Mouse (Mus musculus) lung, adult 2 months (tissue): Measurements from ENCODE around the gene Hkdc1. TPM values are rescaled to one million over a fixed set of nuclear protein-coding genes. Genes with fewer than 3 reads are reported as not detected.

ENCODE experiments used
- DNase-seq: peaks from one replicate; pipeline ENCODE4 v3.0.0; 2022
- H3K4me1 ChIP-seq: fragments of 200-500 bp; 2 replicates; pipeline ENCODE4 v1.6.1; 2011; ENCODE audit warnings: low read length; ENCODE audit not compliant: control insufficient read depth, insufficient read depth
- H3K4me3 ChIP-seq: fragments of 200-500 bp; replicated peaks from 2 replicates; pipeline ENCODE3; 2011; ENCODE audit warnings: low read depth, mild to moderate bottlenecking, control low read depth, low read length; ENCODE audit errors: extremely low read depth
- CTCF ChIP-seq: fragments of 200-500 bp; IDR thresholded peaks from 2 replicates; pipeline ENCODE4 v1.5.1; 2011; ENCODE audit warnings: mild to moderate bottlenecking, low read length, control low read depth; ENCODE audit not compliant: insufficient read depth
- POLR2A ChIP-seq: fragments of 200-500 bp; IDR thresholded peaks from 2 replicates; pipeline ENCODE4 v1.6.1; 2011; ENCODE audit warnings: low read depth, mild to moderate bottlenecking, control low read depth, low read length, borderline replicate concordance; ENCODE audit errors: extremely low read depth
- WGBS: fragments of 180-500 bp; shearing (Covaris S2); methylation state at CpG from one replicate; pipeline ENCODE4 v1.1.7; 2018; 5-methylcytosine and 5-hydroxymethylcytosine counted together
- polyA plus RNA-seq: library from polyadenylated mRNA; depleted of rRNA; stranded (reverse); fragments of >200 nt; gene quantifications from 2 replicates; pipeline ENCODE4 v1.2.3, GENCODE M21; 2012

The Hkdc1 gene
- polyA plus RNA-seq, 1 experiment: 4.7 TPM

GRCm38 (mm10) chr10:62401641-62402111 lies 20.6 kb downstream of the Hkdc1 start:
- H3K4me3 ChIP-seq: no peak overlapping the region
- H3K4me1 ChIP-seq: no peaks in the 10 kb centered on the region
- no peak for DNase-seq
- TF ChIP-seq POLR2A: no peak
- no peak for TF ChIP-seq CTCF
- 71% methylated on average over 19 of the region's 19 CpGs for WGBS

DNA sequence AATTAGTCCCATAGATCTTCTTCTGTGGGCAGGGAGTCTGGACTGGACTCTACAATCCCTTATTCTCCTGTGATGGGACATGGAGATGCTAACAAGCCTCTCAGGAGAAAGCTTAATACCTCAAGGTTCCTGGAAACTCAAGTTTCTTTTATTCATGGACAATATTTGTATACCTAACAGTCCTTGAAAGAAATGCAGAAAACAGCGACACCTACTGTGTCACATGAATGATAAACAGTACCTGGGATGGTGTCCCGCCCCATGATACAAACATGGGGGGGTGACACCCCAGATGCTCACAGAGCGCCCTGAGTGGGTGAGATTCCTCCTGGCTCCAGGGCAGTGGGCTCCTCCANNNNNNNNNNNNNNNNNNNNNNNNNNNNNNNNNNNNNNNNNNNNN lies 39.3 kb downstream of the Hkdc1 start:
- TF ChIP-seq POLR2A: no peak
- no peak for TF ChIP-seq CTCF
- no peak for DNase-seq
- Histone ChIP-seq H3K4me3 (no peak overlapping the region), H3K4me1 (no peaks in the 10 kb centered on the region)
- 73% methylated on average over 3 of the region's 3 CpGs for WGBS

- Histone ChIP-seq H3K4me3 (no peak overlapping the region), H3K4me1 (no peaks in the 10 kb centered on the region)
- no peak for DNase-seq
- TF ChIP-seq CTCF: peak; percentile 25; the same call in 1 of the 2 replicates
- TF ChIP-seq POLR2A: no peak
These were observed 41.4 kb downstream of the Hkdc1 start for GRCm38 (mm10) chr10:62380936-62381335.

GRCm38 (mm10) chr10:62379808-62380207 lies 42.5 kb downstream of the Hkdc1 start, which contains the start of gene Hk1:
Hk1 (minus strand) TSS chr10:62379908.
- Histone ChIP-seq H3K4me1 (no peaks in the 10 kb centered on the region), H3K4me3 (no peak within 1 kb of the TSS)
- TF ChIP-seq POLR2A (no peak), CTCF (no peak)
- no peak for DNase-seq
- 82% methylated on average over 1 of the region's 1 CpGs for WGBS

DNA sequence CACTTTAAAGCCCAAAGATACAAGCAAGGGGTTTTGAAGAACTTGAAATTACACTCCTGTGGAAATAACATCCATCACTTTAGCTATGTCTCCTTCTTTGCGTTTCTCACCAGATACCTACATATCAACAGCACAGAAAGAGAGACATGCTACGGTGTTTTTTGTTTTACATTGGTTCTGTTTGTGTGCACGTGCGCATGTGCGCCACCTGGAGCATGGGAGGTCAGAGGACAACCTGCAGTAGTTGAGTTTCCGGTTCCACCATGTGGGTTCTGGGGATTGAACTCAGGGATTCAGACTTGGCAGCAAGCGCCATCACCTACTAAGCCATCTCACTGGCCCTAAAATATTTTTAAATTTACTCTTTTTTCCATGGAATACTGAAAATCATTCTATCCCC lies 63.5 kb downstream of the Hkdc1 start:
- WGBS: 82% methylated on average over 7 of the region's 7 CpGs
- no peak for TF ChIP-seq POLR2A
- TF ChIP-seq CTCF: peak; percentile 44
- Histone ChIP-seq H3K4me3 (no peak overlapping the region), H3K4me1 (no peaks in the 10 kb centered on the region)
- DNase-seq: no peak

DNA sequence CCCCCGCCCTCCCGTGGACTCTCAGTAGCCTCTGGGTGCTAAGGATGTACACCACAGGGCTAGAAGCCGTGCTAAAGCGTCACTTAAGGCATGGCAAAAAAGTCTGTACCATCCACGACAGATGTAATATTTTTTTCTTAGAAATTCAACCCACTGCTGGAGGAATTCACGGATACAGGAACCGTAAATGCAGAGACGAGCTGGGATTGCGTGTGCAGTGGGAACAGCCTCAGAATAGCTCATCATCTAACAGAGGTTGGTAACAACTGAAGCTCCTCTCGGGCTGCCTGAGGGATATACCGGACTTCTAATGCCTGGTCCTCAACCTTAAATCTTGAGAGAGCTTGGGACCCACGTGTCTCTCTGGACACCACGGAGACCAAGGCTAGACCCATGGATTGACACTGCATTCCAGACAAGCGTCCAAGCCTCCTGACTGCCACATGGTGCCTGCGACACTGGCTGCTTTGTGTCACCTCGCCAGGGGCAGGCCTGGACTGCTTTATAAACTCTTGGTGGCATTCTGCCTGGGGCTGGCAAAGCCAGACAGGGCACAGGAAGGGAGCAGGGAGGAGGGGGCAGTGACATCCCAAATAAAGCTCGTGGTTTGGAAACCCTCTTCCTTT lies 66.1 kb downstream of the Hkdc1 start:
- Histone ChIP-seq H3K4me3 (no peak overlapping the region), H3K4me1 (no peaks in the 10 kb centered on the region)
- DNase-seq: no peak
- 70% methylated on average over 17 of the region's 17 CpGs for WGBS
- TF ChIP-seq CTCF (no peak), POLR2A (no peak)

- no peak for DNase-seq
- H3K4me1 ChIP-seq: 0 out of 2 replicates have a peak, but pooled peaks cover 2% of the 10 kb centered on the region
- no peak for TF ChIP-seq CTCF
- TF ChIP-seq POLR2A: no peak
- no peak overlapping the region for H3K4me3 ChIP-seq
- WGBS: 45% methylated on average over 5 of the region's 5 CpGs
These were observed 77.1 kb downstream of the Hkdc1 start for GRCm38 (mm10) chr10:62345147-62345546.

GRCm38 (mm10) chr10:62344004-62344752 lies 78.1 kb downstream of the Hkdc1 start:
- Histone ChIP-seq H3K4me3 (no peak overlapping the region), H3K4me1 (0 out of 2 replicates have a peak, but pooled peaks cover 2% of the 10 kb centered on the region)
- WGBS: 61% methylated on average over 9 of the region's 9 CpGs
- no peak for DNase-seq
- TF ChIP-seq CTCF (no peak), POLR2A (no peak)

GRCm38 (mm10) chr10:62342512-62342911 lies 79.8 kb downstream of the Hkdc1 start:
- Histone ChIP-seq H3K4me3 (no peak overlapping the region), H3K4me1 (peaks cover 10% of the 10 kb centered on the region; the same call in 1 of the 2 replicates)
- no peak for TF ChIP-seq CTCF
- no peak for TF ChIP-seq POLR2A
- no peak for DNase-seq
- WGBS: 90% methylated on average over 6 of the region's 6 CpGs
